Mouse (Mus musculus) ES-E14 (cell line): ENCODE data around the gene Sh3d19. TPM values are rescaled to one million over a fixed set of nuclear protein-coding genes. Genes with fewer than 3 reads are reported as not detected.
A peak's percentile ranks its signal among the peaks of the same experiment; 100 is the strongest.
"Not testable (repeated sequence)": the region's sequence is repeated elsewhere in the genome, so short reads cannot be mapped to it uniquely, and the experiment has no call there.

Experiments
- DNase-seq: peaks from one replicate; pipeline ENCODE4 v3.0.0-alpha.2; 2013; ENCODE audit warnings: low read depth, low spot score
- H3K27ac ChIP-seq: 2 replicates; pipeline ENCODE4 v1.5.1; 2012; ENCODE audit warnings: low read depth, mild to moderate bottlenecking, low read length, moderate library complexity, mixed read lengths; ENCODE audit not compliant: poor library complexity, insufficient read depth, severe bottlenecking
- H3K36me3 ChIP-seq: 2 replicates; pipeline ENCODE4 v1.6.1; 2012; ENCODE audit warnings: mild to moderate bottlenecking, low read length, moderate library complexity, mixed read lengths; ENCODE audit not compliant: control insufficient read depth, poor library complexity, insufficient read depth, severe bottlenecking
- H3K4me1 ChIP-seq, 2 experiments: fragments of 150-350 bp in 1 of 2; sonication (generic) in 1 of 2; 2 replicates each; pipeline ENCODE4 v1.6.1; 2012; ENCODE audit warnings: low read length in 2 of 2, mild to moderate bottlenecking in 1 of 2, mixed read lengths in 1 of 2; ENCODE audit not compliant: control insufficient read depth in 2 of 2, insufficient read depth in 2 of 2, poor library complexity in 1 of 2
- H3K4me3 ChIP-seq, 2 experiments: fragments of 150-350 bp in 1 of 2; sonication (generic) in 1 of 2; 2 replicates each; pipeline ENCODE4 v1.5.1; 2012; ENCODE audit warnings: low read length in 2 of 2, low read depth in 1 of 2, mild to moderate bottlenecking in 1 of 2, mixed read lengths in 1 of 2; ENCODE audit not compliant: insufficient read depth in 1 of 2, poor library complexity in 1 of 2, severe bottlenecking in 1 of 2
- H3K9ac ChIP-seq: 2 replicates; pipeline ENCODE4 v1.6.1; 2012; ENCODE audit warnings: low read depth, mild to moderate bottlenecking, low read length, mixed read lengths; ENCODE audit not compliant: poor library complexity, insufficient read depth, severe bottlenecking
- H3K9me3 ChIP-seq: fragments of 150-350 bp; sonication (generic); 2 replicates; pipeline ENCODE4 v1.6.1; 2012; ENCODE audit warnings: low read depth, mild to moderate bottlenecking, low read length; ENCODE audit not compliant: control insufficient read depth, insufficient read depth
- CHD2 ChIP-seq: IDR thresholded peaks from 2 replicates; pipeline ENCODE4 v1.6.1; 2014; ENCODE audit warnings: mild to moderate bottlenecking, low read depth, low read length, inconsistent platforms
- HCFC1 ChIP-seq: IDR thresholded peaks from 2 replicates; pipeline ENCODE4 v1.6.1; 2012; ENCODE audit warnings: low read length, inconsistent platforms, borderline replicate concordance; ENCODE audit not compliant: insufficient read depth
- MAFK ChIP-seq: IDR thresholded peaks from 2 replicates; pipeline ENCODE4 v1.6.1; 2014; ENCODE audit warnings: mild to moderate bottlenecking, low read depth, low read length, inconsistent platforms; ENCODE audit not compliant: insufficient read depth
- ZC3H11A ChIP-seq: IDR thresholded peaks from 2 replicates; pipeline ENCODE4 v1.6.1; 2012; ENCODE audit warnings: low read depth, mild to moderate bottlenecking, inconsistent platforms, low read length, borderline replicate concordance
- ZNF384 ChIP-seq: IDR thresholded peaks from 2 replicates; pipeline ENCODE4 v1.6.1; 2012; ENCODE audit warnings: low read depth, low read length, inconsistent platforms
- in situ Hi-C, 2 experiments: fragments of 600-800 bp; cut with MboI; formaldehyde crosslinking; loops; one replicate each; pipeline ENCODE4 v1.15.1; 2025; ENCODE audit warnings: low sequenced_read_pairs in 2 of 2, inconsistent platforms in 1 of 2; ENCODE audit not compliant: unreplicated experiment in 2 of 2
- total RNA-seq: library from RNA; depleted of rRNA; stranded (reverse); fragments of 300-350 nt; gene quantifications from 2 replicates; pipeline ENCODE4 v1.2.3, GENCODE M21; 2012

Gene Sh3d19
- total RNA-seq, 1 experiment: 13.2 TPM

DNA sequence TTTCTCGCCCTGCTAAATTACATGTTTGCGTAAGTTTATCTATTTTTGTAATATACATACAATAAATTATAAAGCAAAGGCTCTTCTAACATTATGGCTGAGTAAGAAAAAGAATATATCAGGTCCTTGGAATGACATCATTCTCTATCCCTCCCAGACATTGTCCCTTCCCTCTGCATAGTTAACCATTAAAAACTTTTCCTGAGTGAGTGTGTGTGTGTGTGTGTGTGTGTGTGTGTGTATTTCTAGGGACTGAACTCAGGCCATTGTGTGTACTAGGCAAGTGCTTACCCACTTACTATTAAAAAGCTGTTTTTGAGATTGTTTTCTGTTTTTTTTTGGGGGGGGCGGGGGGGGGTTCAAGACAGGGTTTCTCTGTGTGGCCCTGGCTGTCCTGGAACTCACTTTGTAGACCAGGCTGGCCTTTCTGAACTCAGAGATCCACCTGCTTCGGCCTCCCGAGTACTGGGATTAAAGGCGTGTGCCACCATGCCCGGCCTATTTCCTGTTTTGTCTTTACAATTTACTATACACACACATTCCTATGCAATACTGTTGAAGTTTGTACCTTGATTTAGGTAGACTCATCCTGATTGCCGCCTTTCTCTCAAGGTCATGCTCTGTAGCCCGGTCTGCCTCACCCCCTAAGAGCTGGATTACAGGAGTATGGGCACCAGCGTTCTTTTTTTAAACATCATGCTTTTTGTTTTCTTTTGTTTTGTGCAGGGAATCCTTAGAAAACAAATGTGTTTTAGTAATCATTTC is 2.6 kb downstream of the Sh3d19 start:
- no peak overlapping the region for H3K27ac ChIP-seq
- no peaks in the 10 kb centered on the region for H3K36me3 ChIP-seq
- DNase-seq: no peak
- H3K9me3 ChIP-seq: no peaks in the 10 kb centered on the region
- peaks cover 2 to 6% of the 10 kb centered on the region in 2 experiments; a peak in 3 of 4 replicates for H3K4me1 ChIP-seq
- H3K4me3 ChIP-seq: 0 out of 4 replicates have a peak overlapping the region, but pooled peaks of 1 of the 2 experiments have one; percentile 13
- no peak overlapping the region for H3K9ac ChIP-seq
- in situ Hi-C loops: no loop called here
- TF ChIP-seq MAFK (no peak), ZC3H11A (no peak), CHD2 (no peak), ZNF384 (no peak), HCFC1 (no peak)

DNA sequence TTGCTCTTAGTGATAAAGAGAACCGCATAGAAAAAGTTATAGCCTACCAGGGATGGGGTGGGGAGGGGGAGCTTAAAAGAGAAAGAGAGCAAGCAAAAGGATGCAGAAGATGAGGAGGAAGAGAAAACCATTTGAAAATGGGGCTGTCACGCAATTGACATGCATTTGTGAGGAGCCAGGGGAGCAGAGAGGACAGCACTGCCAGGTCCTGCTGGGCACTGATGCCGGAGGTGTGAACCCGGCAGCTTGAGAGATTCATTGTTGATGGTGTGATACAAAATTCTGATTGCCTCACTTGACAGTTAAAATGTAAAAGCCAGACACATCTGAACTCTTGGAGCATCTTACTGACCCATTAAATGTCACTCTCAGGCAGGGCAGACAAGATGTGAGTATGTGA is 3.5 kb downstream of the Sh3d19 start:
- H3K4me1 ChIP-seq: peaks cover 2 to 9% of the 10 kb centered on the region in 2 experiments; a peak in 3 of 4 replicates
- no peak for DNase-seq
- no peak overlapping the region for H3K27ac ChIP-seq
- no peak for TF ChIP-seq CHD2
- no peak for TF ChIP-seq ZNF384
- TF ChIP-seq MAFK: no peak
- TF ChIP-seq HCFC1: no peak
- TF ChIP-seq ZC3H11A: no peak
- no peak overlapping the region for H3K9ac ChIP-seq
- in situ Hi-C loops: no loop called here
- H3K9me3 ChIP-seq: no peaks in the 10 kb centered on the region
- H3K36me3 ChIP-seq: no peaks in the 10 kb centered on the region
- H3K4me3 ChIP-seq: no peak overlapping the region

DNA sequence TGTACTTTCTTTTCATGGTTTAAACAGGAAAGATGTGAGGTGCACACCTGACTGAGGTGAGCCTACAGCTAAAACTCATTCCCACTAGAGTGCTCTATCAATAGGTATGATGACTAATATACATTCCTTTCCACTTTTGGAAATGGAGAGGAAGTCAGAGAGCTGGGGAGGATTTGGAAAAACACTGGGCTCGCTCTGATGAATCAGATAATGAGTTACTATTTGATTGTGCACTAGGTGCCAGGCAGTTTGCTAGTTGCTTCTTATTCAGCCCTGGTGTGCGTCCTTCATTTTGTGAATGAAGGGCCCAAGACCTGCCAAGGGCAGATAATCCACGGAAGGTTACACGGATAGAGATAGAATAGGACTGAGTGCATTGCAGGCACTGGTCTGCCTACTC is 9.1 kb downstream of the Sh3d19 start:
- no peak for DNase-seq
- Histone ChIP-seq H3K9ac (no peak overlapping the region), H3K9me3 (no peaks in the 10 kb centered on the region), H3K27ac (no peak overlapping the region), H3K4me1 (peaks cover 0 to 6% of the 10 kb centered on the region in 2 experiments; a peak in 1 of 4 replicates), H3K36me3 (no peaks in the 10 kb centered on the region), H3K4me3 (no peak overlapping the region)
- TF ChIP-seq MAFK (no peak), ZNF384 (no peak), ZC3H11A (no peak), HCFC1 (no peak), CHD2 (no peak)
- in situ Hi-C loops: no loop called here

DNA sequence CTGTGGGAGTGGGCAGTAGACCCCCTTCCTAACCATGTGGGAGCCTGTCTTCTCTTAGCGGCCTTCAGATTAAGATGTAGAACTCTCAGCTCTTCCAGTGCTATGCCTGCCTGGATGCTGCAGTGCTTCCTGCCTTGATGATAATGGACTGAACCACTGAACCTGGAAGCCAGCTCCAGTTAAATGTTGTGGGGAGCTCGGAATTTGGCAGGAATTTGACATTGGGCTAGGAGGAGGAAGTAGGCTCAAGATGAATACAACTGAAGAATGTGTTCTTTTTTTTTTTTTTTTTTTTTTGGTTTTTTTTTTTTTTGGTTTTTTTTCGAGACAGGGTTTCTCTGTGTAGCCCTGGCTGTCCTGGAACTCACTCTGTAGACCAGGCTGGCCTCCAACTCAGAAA is 10.9 kb downstream of the Sh3d19 start:
- in situ Hi-C loops, DNase-seq: not testable (repeated sequence)

DNA sequence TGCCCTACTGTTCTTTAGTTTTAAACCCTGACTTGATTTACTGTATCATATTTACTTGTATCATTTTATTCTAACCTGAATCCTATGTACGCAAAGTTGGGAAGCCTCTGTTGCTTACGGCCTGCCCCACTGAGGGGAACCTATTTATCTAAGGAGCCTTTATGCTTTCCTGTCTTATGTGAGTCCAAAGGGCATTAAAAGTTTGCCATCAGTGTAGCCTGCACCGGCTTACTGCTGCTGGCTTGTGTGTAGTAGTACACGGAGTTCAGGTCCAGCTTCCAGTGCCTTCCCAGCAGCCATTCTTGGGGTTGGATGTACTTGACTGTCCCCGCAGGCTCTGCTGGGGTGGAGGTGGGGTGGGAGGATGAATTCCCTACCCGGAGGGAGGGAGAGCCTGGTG is 13.6 kb downstream of the Sh3d19 start:
- H3K9me3 ChIP-seq: no peaks in the 10 kb centered on the region
- no peak for DNase-seq
- no peak for TF ChIP-seq CHD2
- no peak for TF ChIP-seq ZNF384
- TF ChIP-seq MAFK: no peak
- TF ChIP-seq HCFC1: no peak
- no peak for TF ChIP-seq ZC3H11A
- no peak overlapping the region for H3K9ac ChIP-seq
- no peak overlapping the region for H3K27ac ChIP-seq
- H3K36me3 ChIP-seq: no peaks in the 10 kb centered on the region; the same call in 1 of the 2 replicates
- H3K4me1 ChIP-seq: no peaks in the 10 kb centered on the region
- in situ Hi-C loops: no loop called here
- no peak overlapping the region for H3K4me3 ChIP-seq

More for the DNA sequence above, 10.9 kb downstream of the Sh3d19 start:
- H3K9me3 ChIP-seq, H3K4me1 ChIP-seq, H3K4me3 ChIP-seq, H3K27ac ChIP-seq, H3K9ac ChIP-seq, H3K36me3 ChIP-seq: not testable (repeated sequence)
- peak; percentile 72 for TF ChIP-seq ZNF384
